Mouse (Mus musculus) layer of hippocampus, adult 9-11 months (tissue): ENCODE measurements around the gene Ube2t.

Experiments used
- DNase-seq: peaks from one replicate; pipeline ENCODE4 v3.0.0; 2022

Ube2t gene

DNA sequence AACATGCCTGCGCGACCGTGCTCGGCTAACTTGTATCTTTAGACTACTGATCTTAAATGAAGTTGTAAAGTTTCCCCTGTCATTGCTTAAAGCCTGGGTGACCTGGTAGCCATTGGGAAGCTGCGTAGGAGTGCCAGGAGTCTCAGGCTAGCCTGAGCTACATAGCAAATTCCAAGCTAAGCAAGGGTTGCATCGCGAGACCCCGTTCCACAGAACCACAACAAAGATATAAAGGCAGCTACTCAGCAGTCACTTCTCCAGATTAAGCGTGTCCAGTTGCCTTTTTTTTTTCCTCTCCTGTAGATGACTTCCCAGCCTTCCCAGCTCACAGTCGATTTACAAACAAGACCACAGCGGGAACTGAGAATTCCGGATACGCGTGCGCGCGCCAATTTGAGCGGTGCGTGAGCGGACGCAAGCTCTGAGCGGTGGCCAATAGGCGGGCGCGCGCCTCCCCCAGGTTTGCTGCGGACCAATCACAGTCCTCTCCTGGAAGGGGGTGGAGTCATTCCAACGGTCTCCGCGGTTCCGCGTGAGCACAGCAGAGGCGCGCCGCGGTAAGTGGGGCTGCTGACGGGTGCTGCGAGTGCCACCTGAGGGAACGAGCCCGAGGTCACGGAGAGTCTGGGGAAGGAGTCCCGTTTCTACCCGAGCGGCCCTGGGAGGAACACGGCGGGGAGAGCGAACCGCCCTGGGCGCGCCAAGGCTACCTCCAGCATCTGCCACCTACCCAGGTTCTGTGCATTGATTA lies at the start of gene Ube2t:
Gene Ube2t, plus strand, starts transcription at position 513 of the 751 bp plus-strand sequence.
- DNase-seq = peak; percentile 92

DNA sequence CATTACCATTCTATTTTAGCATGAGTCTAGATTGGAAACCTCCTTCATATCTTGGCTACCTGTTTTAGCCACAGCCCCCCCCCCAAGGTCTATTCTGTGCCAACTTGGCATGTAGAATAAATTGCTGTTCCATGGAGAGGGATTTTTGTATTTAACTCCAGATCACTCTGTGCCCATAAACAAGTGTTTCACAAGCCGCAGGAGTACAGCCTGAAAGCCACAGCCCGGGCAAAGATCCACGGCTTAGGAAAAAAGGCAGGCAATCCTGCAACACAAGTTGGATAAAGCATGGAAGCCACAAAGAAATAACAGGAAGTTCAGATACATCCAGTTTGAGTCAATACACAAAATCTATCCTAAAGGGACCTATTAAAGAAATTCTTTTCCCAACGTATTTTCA lies 48.8 kb upstream of the Ube2t start:
- DNase-seq = no peak

DNA sequence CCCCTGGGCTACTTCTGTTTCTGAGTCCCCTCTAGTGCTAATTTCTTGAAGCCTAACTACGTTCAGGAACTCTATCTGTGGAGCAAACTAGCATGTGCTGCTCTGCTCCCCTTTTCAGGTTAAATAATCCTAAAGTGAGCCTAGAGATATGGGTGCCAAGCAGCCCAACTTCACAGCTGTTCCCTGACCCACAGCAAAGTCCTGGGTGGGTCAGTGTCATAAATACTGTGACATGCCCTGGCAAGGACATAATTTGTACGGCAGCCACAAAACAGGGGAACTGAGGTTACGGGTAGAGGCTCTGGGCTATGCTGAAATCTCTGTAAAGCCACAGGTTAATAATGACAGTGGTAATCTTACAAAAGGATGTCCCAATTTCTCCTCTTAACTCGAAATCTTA lies 46.9 kb upstream of the Ube2t start:
- no peak for DNase-seq

DNA sequence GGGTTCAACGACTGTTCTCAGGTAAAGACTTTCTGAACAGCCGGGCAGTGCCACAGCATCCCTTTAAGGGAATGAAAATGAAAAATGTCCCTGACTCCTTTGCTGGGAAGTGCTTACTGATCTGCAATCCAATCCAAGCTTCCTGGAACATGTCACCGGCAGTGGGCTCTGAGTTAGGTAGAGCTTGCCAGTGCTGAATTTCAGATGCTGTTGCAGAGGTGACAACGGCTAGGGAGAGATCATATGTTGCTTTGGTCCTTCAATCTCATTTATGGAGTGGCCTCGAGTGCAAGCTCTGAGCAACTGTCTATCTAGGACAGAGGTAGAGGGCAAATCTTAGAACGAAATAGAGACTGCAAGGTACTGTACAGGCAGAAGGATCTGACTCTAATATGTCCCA lies 43.4 kb upstream of the Ube2t start:
- no peak for DNase-seq

DNA sequence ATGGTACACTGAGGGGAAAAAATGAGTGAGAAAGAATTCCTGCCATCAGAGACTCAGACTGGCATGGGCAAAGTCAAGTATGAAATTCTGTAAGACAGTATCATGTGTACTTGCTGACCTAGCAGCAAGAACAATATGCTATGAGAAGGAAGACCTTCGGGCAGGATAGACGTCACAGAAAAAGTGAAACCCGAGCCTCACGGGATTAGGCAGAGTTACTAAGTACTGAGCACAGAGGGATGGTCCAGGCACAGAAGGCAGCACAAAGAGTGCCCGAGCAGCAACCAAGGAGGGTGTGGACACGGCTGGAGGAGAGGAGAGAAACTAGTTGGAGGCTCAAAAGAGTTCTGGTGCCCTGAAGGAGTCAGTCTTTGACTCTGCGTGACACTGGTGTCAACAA lies 29.9 kb upstream of the Ube2t start:
- DNase-seq = no peak

DNA sequence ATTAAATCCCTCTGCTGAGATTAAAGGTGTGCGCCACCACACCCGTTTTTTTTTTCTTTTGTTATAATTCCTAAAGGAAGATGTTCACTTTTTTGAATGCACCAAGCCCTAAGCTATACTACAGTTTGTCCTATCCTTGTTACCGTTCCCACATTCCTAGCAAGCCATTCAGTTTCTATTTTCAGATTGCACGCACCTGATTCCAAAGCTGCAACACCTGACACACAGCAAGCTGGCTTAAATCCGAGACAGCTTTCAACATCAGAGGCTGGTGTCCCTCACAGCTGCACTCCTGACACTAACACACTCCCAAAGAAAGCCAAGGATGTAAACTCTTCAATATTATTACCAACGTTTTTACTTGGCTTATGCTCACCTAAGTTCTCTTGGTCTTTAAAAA lies 26.0 kb upstream of the Ube2t start:
- no peak for DNase-seq

DNA sequence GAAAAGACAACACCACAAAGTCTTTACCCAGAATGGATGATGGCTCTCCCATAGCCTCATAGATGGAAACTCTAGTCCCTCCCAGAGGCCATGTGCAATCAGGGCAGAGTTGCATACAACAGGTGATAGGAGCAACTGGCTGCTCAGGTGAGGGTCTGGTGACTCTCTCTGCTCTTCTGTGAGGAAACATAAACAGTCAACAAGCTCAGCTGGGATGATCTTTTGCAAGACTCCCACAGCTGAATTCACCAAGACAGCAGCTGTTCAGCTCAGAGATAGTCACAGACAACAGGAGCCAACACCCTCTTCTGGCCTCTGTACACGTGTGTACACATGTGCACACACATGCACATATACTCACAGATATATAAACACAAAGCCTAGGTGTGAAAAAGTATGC lies 24.1 kb upstream of the Ube2t start:
- no peak for DNase-seq

DNA sequence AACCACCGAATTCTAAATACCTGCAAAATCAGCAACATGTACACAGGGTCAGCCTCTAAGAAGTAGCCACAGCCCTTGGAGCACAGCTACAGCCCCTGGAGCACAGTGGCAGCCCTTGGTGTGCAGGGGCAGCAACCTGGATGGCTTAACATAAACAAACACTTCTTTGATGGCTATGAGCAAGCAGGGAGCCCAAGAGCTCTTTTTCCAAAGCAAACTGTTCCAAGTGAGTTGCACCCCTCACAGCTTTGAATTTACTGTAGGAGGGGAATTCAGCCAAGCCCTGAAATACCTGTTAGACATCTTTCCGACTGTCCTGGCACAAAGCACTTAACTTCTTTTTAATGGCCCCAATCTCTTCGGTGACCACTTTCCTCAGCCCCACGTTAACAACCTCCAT lies 21.5 kb upstream of the Ube2t start:
- no peak for DNase-seq

DNA sequence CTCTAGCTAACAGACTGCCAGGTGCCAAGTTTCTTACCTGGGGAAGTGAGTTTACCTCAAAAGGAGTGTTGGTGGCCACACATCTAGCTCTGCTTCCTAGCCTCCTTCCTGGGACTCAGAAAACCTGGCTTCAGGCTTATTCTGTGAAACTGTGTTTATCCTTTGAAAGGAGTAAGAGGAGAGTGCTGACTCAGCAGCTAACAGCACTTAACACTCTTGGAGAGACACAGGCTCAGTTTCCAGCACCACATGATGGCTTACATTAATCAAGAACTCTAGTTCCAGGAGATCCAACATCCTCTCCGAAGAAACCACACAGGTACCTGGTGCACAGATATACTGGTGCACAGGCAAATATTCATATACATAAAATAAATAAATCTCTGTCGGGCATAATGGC lies 19.5 kb upstream of the Ube2t start:
- DNase-seq = no peak

DNA sequence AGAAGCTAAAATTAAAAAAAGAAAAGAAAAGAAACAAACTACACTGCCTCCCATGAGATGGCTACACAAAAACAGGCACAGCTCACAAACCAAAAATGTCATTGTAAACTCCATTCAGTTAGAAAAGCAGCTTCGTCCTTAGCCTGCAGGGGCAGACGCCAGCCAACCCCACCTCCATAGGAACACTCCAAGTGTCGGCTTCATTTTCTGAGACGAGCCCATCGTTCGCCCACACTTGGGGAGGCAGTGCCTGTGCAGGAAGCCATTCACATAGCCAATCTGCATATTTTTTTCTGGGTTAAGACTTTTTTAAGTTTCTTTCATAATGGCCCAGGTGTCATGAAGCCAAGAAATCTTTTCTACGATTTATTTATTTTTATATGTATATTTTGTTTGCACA lies 14.8 kb upstream of the Ube2t start:
- DNase-seq = no peak

DNA sequence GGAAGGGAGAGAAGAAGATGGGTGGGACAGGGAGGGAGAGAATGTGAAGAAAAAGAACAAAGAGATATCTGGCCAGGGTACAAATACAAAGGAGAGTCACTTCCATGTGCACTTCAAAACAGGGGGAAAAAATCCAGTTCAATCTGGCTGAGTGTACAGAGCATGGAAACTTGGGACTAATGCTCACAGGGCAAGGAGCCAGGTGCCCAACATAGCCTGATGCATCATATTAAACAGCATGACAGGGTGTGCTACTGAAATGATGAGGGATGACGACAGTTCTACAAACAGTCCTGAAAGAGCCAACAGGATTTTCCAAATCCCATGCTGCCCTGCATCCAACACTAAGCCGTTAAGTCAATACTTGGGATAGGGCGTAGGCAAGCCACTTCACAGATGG lies 12.4 kb upstream of the Ube2t start:
- no peak for DNase-seq

DNA sequence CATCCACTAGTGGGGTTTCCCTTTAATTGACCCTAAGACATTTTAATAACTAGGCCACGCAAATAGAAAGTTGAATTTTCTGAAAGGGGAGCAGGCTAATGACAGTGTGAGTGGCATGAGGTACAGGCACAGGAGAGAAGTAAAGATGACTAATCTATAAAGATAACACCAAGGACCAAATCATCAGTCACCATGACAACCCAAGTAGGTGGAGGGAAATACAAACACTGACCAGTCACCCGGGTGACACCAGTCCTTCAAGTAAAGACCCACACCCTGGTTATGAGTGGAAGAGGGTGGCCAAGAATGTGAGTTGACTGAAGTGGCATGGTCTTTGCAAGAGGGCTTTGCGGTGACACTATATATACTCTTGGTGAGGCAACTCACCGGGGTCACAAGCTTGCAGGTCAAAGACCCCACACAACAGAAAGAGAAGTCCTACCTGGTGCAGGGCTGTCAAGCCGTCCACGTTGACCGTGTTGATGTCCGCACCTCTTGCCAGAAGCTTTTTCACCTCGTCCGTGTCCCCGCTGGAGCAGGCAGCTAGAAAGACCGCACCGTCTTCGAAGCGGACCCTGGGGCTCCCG lies 7.2 kb upstream of the Ube2t start:
- no peak for DNase-seq

DNA sequence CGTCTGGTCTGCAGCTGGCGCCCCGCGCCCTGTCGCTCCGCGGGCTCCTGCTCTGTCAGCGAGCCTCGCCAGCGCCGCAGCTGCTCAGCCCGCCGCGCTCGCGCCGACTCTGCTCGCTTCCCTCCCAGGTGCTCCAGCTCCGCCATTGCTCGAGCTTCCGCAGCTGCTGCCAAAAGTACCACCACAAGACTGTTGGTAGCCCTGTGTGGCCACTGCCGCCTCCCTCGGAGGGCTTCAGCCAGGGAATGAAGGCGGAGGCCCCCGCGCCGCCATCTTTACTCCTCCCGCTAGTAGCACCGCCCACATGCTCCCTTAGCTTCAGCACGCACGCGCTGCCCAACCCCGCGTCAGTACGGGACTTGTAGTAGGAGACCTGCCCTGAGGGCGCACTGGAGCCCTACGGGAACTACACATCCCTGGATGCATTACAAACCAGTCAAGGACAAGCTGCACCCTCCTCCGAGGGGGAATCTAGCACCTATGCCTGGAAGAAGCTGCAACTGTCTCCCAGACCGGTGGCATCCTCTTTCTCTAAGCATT lies 6.7 kb upstream of the Ube2t start, which contains the start of gene Ppp1r12b:
Gene Ppp1r12b, minus strand, starts transcription at position 306 of the 540 bp plus-strand sequence.
- peak; percentile 99 for DNase-seq

DNA sequence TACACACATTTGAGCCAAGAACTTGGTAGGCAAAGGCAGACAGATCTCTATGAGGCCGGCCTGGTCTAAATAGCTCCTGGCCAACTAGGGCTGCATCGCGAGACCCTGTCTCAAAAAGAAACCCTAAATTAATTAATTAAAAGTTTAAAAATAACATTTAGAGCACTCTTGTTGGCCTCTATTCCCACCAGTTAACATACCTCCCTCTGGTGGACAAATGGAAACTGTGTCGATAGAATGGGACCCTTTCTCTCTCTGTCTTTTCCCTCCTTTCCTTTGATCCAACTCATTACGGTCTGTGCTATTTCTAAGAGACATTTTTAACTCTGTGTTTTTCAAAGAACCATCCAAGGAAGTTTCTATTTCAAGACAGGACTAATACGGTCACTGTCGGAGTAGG lies 1.7 kb upstream of the Ube2t start:
- DNase-seq = no peak

DNA sequence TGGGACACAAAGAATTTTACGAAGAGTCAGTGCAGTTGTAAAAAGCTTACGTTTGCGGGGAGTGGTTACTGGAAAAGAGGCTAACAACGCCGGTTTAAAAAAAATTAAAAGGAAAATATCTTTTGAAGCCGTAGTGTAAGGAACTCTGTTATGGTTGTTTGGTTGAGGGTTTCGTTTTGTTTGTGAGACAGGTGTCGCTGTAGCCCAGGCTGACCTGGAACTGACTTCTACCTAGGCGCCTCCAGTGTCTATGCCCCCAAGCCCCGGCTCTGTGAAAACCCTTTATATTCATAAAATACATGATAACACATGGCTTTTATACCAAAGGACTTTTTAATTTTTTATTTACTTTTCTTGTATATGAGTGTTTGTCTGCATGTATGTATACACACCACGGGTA lies 456 bp downstream of the Ube2t start:
- DNase-seq = no peak

DNA sequence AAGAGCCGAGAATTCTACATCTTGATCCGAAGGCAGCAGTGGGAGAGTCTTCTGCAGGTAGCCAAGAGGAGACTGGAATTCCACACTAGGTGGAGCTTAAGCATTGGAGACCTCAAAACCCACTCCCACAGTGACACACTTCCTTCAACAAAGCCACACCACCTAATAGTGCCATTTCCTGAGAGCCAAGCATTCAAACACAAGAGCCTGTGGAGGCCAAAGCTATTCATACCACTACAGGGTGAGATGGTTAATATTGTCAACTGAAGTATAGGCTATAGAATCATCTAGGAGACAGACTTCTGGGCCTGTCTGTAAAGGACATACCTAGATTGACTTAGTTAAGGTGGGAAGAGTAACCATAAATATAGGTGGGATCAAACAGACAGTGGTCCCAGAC lies 3.1 kb downstream of the Ube2t start:
- DNase-seq = no peak

DNA sequence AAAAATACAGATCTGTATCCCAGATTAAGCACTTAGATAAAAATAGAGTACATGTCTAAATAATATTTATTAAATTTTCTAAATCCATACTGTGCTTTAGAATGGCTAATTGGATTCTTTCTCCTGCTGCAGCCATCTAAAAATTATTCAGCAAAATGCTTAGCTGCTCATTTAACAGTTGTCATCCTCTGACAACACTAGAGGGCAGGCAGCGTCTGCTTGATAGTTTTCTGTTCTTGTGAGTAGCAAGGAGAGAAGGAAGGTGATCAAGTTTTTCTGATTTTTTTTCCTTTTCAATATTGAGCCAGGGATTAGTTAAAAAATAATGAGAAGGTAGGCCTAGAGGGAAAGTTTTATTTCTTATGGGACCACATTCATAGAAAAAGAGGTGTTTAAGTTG lies 10.6 kb downstream of the Ube2t start:
- no peak for DNase-seq

DNA sequence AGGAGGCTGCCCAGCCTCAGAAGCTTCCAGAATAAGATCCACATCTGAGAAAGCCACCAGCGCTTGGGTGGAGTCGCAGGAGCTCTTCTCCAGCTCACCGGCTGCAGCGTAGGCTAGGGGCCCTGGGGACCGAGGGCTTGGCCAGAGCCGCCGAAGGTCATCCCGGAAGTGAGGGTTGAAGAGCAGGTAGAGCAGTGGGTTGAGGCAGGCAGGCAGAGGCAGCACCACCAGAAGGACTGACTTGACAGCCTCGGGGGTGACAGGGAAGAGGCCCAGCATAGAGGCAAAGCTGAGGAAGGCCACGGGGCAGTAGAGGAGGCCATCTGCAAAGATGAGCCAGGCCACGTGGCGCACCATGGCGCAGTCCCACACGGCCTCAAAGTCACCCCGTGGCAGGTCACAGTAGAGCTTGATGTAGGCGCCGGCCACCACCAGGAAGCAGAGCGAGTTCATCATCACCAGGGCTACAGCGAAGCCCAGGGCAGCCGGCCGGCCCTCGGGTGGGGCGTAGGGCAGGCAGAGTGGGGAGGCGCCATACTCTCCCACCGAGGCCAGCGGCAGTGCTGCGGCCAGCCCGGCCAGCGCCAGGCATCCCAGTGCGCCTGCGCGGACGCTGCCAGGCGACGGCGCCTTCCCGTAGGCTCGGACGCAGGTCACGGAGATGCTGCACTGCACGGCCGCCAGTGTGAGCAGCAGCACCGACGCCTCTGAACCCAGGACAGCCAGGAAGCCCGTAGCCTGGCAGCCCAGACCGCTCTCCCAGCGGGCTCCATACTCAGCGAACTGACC lies 25.0 kb downstream of the Ube2t start:
- peak; percentile 32 for DNase-seq

DNA sequence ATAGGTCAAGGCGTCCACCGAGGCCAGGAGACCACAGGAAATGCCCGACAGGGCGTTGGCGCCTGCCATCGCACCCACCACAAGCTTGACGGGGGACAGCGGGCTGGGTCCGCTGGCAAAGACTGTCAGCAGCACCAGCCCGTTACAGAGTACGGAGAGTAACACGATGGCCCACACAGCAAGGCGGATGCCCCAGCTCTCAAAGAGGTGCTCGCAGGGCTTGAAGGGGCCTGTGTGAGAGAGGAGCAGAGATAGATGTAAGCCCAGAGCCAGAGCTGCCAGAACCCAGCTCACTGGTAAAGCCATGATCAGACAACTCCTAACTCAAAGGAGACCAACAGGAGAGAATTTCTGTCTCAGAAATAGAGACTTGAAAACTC lies 25.6 kb downstream of the Ube2t start:
- DNase-seq = no peak

DNA sequence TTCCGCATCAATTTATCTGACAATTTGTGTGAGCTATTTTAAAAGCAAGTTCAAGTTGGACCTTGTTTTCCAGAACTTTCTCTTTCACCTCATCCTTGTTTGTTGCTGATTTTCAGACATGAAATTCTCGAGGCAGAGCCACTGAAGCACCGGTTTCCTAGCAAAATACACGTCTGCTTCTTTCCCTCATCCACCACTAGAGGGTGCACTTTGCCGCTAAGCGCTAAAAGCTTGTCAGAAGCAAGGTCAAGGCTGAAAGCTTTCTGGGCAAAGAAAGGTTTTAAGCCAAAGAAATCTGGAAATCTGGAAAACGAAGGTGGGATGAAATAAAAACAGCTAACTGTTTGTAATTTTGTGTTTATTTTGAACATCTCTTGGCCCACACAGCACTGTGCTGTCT lies 27.0 kb downstream of the Ube2t start:
- peak; percentile 66 for DNase-seq

DNA sequence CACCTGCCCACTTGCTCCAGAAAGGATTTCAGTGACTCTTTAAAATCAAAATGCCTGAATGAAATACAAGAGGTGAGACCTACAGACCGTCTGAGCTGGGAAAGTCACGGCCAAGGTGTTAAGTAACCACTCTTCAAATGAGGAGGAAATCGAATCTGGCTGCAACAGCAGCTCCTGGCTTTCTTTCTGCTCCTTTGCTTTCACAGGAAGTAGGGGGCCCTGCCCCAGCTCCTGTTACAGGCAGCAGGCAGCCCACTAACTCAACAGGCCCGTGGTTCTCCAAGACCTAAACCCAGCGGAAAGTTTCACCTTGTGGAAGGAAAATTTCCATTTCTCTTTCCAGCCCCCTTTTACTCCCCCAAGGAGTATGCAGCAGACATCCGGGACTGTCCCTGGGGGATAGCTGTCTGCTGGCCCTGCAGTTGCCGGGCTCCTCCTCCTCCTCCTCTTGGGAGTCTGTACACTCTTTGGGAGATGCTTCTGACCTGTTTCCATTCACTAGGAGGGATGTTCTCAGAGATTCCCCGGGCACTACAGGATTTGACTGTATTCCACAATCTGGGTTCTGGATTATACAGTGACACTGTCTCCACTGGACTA lies 29.8 kb downstream of the Ube2t start:
- no peak for DNase-seq

DNA sequence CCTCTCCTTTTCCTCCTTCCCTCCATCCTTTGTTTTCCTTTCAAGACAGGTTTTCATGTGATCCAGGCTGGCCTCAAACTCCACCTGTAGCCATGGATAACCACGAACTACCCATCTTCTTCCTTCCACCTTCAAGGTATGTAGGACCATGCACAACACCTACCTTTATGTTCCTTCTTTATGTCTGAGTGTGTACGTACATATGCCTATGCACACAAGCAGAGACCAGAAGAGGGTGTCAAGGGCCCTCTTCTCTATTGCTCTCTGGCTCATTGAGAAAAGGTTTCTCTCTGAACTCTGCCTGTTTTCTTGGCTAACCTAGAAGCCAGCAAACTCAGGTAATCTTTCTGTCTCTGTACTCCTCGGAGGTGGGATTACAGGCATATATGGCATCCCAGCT lies 32.4 kb downstream of the Ube2t start:
- no peak for DNase-seq

DNA sequence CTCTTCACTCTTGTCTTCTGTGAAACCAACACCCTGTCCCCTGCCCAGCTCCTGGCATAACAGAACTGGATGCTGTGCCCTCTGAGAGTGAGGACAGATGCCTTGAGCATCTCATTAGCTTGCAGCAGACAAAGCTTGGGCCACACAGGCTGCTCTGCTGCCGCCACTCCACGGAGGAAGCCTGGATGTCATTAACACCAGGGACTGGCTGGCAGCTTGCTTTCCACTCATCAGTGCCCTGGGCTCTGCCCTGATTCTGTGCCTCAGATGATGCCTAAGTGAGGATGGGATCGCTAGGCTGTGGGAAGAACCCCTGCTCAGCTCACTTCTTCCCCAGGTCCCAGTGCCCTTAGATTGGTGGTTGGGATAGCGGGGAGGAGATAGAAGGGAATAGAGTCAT lies 33.1 kb downstream of the Ube2t start:
- DNase-seq = no peak

DNA sequence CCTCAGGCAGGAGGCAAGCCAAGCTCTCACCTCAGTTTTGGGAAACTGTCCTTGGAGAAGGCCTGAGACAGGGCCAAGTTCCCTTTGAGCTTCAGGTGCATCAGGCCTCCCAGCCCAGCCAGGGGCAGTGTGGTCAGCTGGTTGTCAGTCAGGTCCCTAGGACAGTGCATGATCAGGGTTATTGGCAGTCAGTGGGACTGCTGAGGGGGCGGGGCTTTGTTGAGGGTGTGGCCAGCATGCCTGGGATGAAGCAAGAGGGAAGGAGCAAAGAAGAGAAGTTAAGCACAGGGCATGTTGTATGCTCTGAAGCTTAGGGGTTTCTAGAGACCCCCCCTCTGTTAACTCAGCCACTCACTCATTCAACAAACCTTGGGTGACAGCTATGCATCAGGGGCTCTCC lies 33.6 kb downstream of the Ube2t start:
- no peak for DNase-seq
